Mouse (Mus musculus) heart, adult 2 months (tissue): Measurements from ENCODE around the gene Mrpl2.

ENCODE experiments used
- CTCF ChIP-seq: fragments of 200-600 bp; IDR thresholded peaks from 2 replicates; pipeline ENCODE4 v1.8.1; 2022; ENCODE audit warnings: antibody characterized with exemption, mild to moderate bottlenecking, moderate library complexity
- POLR2A ChIP-seq: fragments of 200-500 bp; IDR thresholded peaks from 2 replicates; pipeline ENCODE4 v1.6.1; 2011; ENCODE audit warnings: mild to moderate bottlenecking, low read depth, low read length, control low read depth; ENCODE audit not compliant: insufficient read depth

- TF ChIP-seq POLR2A = no peak
- no peak for TF ChIP-seq CTCF
Observed at GRCm38 (mm10) chr17:46649811-46650210, 3.8 kb downstream of the Mrpl2 start.
